Mouse (Mus musculus) lung, postnatal 0 days (tissue): ENCODE measurements around the gene Dclk1.

ENCODE experiments used
- CTCF ChIP-seq: IDR thresholded peaks from 2 replicates; pipeline ENCODE4 v1.5.1; 2016; ENCODE audit warnings: antibody characterized with exemption, mild to moderate bottlenecking
- EP300 ChIP-seq: IDR thresholded peaks from 2 replicates; pipeline ENCODE4 v1.6.1; 2016; ENCODE audit warnings: antibody characterized with exemption, mild to moderate bottlenecking, control low read depth

DNA sequence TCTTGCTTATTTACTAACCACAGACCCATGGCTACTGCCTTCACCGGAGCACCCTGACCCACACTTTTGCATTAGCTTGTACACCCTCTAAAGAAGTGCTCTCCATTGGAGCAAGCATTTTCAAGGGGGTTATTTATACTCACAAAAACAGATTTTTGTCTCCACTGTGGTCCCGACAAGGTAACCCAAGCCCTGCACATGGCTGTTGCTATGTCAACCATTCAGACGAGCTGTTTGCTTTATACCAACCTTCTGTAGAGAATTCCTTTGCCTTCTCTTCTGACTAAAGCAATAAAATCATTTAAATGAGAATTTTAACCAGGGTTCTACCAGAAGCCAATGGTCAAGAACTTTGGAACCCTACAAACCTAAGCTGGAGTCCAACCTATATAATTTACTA is 18.3 kb upstream of the Dclk1 start:
- TF ChIP-seq CTCF = no peak
- TF ChIP-seq EP300 = no peak
